Comparison of ENCODE assay signal across 10 mouse cellular contexts in genomic region chr19:55850402-55851078, GRCm38 (mm10).
DNase-seq lines count a peak whose midpoint lies in the region; ATAC-seq and TF ChIP-seq lines count a peak whose summit lies in the region.
"Had no signal": no experiment of that assay in that cellular context is flagged by ENCODE, and none has a peak within 500 bp of the region (broad histone marks: within the 10 kb centered on the region; RNA-seq: fewer than 3 reads in every experiment).

No protein-coding gene starts in this region.

- H3K27me3 ChIP-seq in hindbrain, postnatal 0 days (ENCODE audit: insufficient read depth, low read length): no peaks in the 10 kb centered on the region
- H3K27me3 ChIP-seq in hindbrain, embryonic 11.5 days (ENCODE audit: control insufficient read depth, insufficient read depth, low read length): no peaks in the 10 kb centered on the region

- ATAC-seq in hindbrain, postnatal 0 days: no peak
- no peak for ATAC-seq in hindbrain, embryonic 11.5 days (ENCODE audit: low FRiP score)
- 0 out of 2 replicates have a peak, but pooled peaks have one; percentile 9 for ATAC-seq in granulocyte monocyte progenitor cell, adult 5-6 weeks (replicated peaks; ENCODE audit: poor library complexity, severe bottlenecking)

- no peak overlapping the region for H3K4me2 ChIP-seq in hindbrain, postnatal 0 days (ENCODE audit: low read depth, low read length)
- H3K4me2 ChIP-seq in hindbrain, embryonic 11.5 days (replicated peaks; ENCODE audit: low read depth, low read length): no peak overlapping the region

- WGBS in hindbrain, postnatal 0 days: 74% methylated on average over 8 of the region's 8 CpGs
- 93% methylated on average over 8 of the region's 8 CpGs for WGBS in hindbrain, embryonic 11.5 days

- no peak overlapping the region for H3K9ac ChIP-seq in hindbrain, postnatal 0 days (replicated peaks; ENCODE audit: low read length)
- no peak overlapping the region for H3K9ac ChIP-seq in hindbrain, embryonic 11.5 days (ENCODE audit: low read depth, low read length)

- no peaks in the 10 kb centered on the region for H3K36me3 ChIP-seq in hindbrain, postnatal 0 days (ENCODE audit: insufficient read depth, low read length)
- no peaks in the 10 kb centered on the region for H3K36me3 ChIP-seq in hindbrain, embryonic 11.5 days (ENCODE audit: control insufficient read depth, insufficient read depth, low read length)
- H3K36me3 ChIP-seq: G1E had no signal

- no peak overlapping the region for H3K4me3 ChIP-seq in hindbrain, postnatal 0 days (ENCODE audit: low read length)
- no peak overlapping the region for H3K4me3 ChIP-seq in hindbrain, embryonic 11.5 days (ENCODE audit: low read depth, low read length)

- DNase-seq in hindbrain, postnatal 0 days (ENCODE audit: low spot score): peak; percentile 25
- no peak for DNase-seq in hindbrain, embryonic 11.5 days (ENCODE audit: low spot score)
- peak; percentile 57 for DNase-seq in NIH3T3 (ENCODE audit: low read depth)
- DNase-seq in left cerebral cortex, postnatal 4 days: peak; percentile 49
- DNase-seq in thymus, postnatal 10 days (ENCODE audit: low spot score in 2 of 2): no peak
- no peak for DNase-seq in frontal cortex, postnatal 14 days (ENCODE audit: low spot score in 2 of 2)
- DNase-seq in cerebellum, adult 8-10 months: no peak

- intact Hi-C loops in left cerebral cortex, postnatal 4 days (cut with DNase I): no loop called here

- peaks cover 12% of the 10 kb centered on the region; the same call in 1 of the 2 replicates for H3K4me1 ChIP-seq in hindbrain, postnatal 0 days (ENCODE audit: insufficient read depth, low read length)
- H3K4me1 ChIP-seq in hindbrain, embryonic 11.5 days (replicated peaks; ENCODE audit: control insufficient read depth, insufficient read depth, low read length): no peaks in the 10 kb centered on the region; the same call in 1 of the 2 replicates

- H3K9me3 ChIP-seq in hindbrain, postnatal 0 days (ENCODE audit: low read length): no peaks in the 10 kb centered on the region
- H3K9me3 ChIP-seq in hindbrain, embryonic 11.5 days (ENCODE audit: control insufficient read depth, low read length): no peaks in the 10 kb centered on the region
- H3K9me3 ChIP-seq: G1E had no signal

- TF ChIP-seq CTCF in hindbrain, postnatal 0 days (IDR thresholded peaks at IDR 0.05; ENCODE audit: low read depth): no peak

- no peak overlapping the region for H3K27ac ChIP-seq in hindbrain, postnatal 0 days
- no peak overlapping the region for H3K27ac ChIP-seq in hindbrain, embryonic 11.5 days (ENCODE audit: low read depth, low read length)
- H3K27ac ChIP-seq: kidney, postnatal 0 days had no signal

Comparison
In these comparisons a context has a peak if more than half of its experiments do, and no peak if none do; other contexts are left out.
1. DNase-seq: peak in hindbrain, postnatal 0 days (single experiment), NIH3T3 (single experiment) and left cerebral cortex, postnatal 4 days (single experiment); none in hindbrain, embryonic 11.5 days (single experiment), thymus, postnatal 10 days (0 of 2), frontal cortex, postnatal 14 days (0 of 2) and cerebellum, adult 8-10 months (single experiment).